9 mouse cellular contexts compared by ENCODE assay signal in genomic region chr15:82922052-82922451, GRCm38 (mm10).
DNase-seq lines count a peak whose midpoint lies in the region; ATAC-seq and TF ChIP-seq lines count a peak whose summit lies in the region.
"Had no signal": no experiment of that assay in that cellular context is flagged by ENCODE, and none has a peak within 500 bp of the region (broad histone marks: within the 10 kb centered on the region; RNA-seq: fewer than 3 reads in every experiment).

No protein-coding gene starts in this region.

- peak; percentile 5; the same call in 1 of the 2 replicates for TF ChIP-seq CTCF in forebrain, postnatal 0 days (IDR thresholded peaks at IDR 0.05; ENCODE audit: low read depth)

- H3K27ac ChIP-seq in forebrain, postnatal 0 days (ENCODE audit: low read depth, low read length) = peak overlapping the region; percentile 72
- H3K27ac ChIP-seq in lung, embryonic 15.5 days = peak overlapping the region; percentile 69
- H3K27ac ChIP-seq: macrophage had no signal

- WGBS in forebrain, postnatal 0 days = 11% methylated on average over 12 of the region's 12 CpGs
- 11% methylated on average over 12 of the region's 12 CpGs for WGBS in lung, embryonic 15.5 days

- ATAC-seq in CD4-positive, CD25-positive, alpha-beta regulatory T cell, adult 4 months = peak; percentile 17
- peak; percentile 81 for ATAC-seq in forebrain, postnatal 0 days
- ATAC-seq in lung, embryonic 15.5 days (ENCODE audit: borderline replicate concordance, extremely low read depth, low FRiP score, low TSS enrichment) = peak; percentile 80

- H3K27me3 ChIP-seq in forebrain, postnatal 0 days (ENCODE audit: insufficient read depth, low read length) = no peaks in the 10 kb centered on the region
- no peaks in the 10 kb centered on the region for H3K27me3 ChIP-seq in lung, embryonic 15.5 days

- H3K4me1 ChIP-seq in forebrain, postnatal 0 days (ENCODE audit: insufficient read depth) = peaks cover 55% of the 10 kb centered on the region
- peaks cover 78% of the 10 kb centered on the region for H3K4me1 ChIP-seq in lung, embryonic 15.5 days

- H3K36me3 ChIP-seq in forebrain, postnatal 0 days (ENCODE audit: insufficient read depth) = no peaks in the 10 kb centered on the region
- H3K36me3 ChIP-seq in lung, embryonic 15.5 days = no peaks in the 10 kb centered on the region

- H3K9ac ChIP-seq in forebrain, postnatal 0 days = peak overlapping the region; percentile 23
- H3K9ac ChIP-seq in lung, embryonic 15.5 days = no peak overlapping the region

- H3K9me3 ChIP-seq in forebrain, postnatal 0 days (ENCODE audit: low read length) = no peaks in the 10 kb centered on the region
- H3K9me3 ChIP-seq in lung, embryonic 15.5 days = no peaks in the 10 kb centered on the region

- no peak overlapping the region for H3K4me3 ChIP-seq in forebrain, postnatal 0 days (ENCODE audit: low read depth, low read length)
- no peak overlapping the region for H3K4me3 ChIP-seq in lung, embryonic 15.5 days

- intact Hi-C loops in heart, postnatal 25 days (cut with DNase I) = no loop called here

- H3K4me2 ChIP-seq in forebrain, postnatal 0 days (ENCODE audit: low read depth) = peak overlapping the region; percentile 22
- peak overlapping the region; percentile 40; the same call in 1 of the 2 replicates for H3K4me2 ChIP-seq in lung, embryonic 15.5 days

- DNase-seq in adrenal gland, postnatal 36 days = peak; percentile 87 to 92
- DNase-seq in forebrain, postnatal 0 days = peak; percentile 91
- peak; percentile 33 for DNase-seq in heart, postnatal 25 days (ENCODE audit: low spot score)
- peak; percentile 85 for DNase-seq in layer of hippocampus, adult 11-12 months (ENCODE audit: low spot score)
- peak; percentile 77 for DNase-seq in retina, postnatal 7 days (ENCODE audit: low read depth, low spot score)
- DNase-seq in embryo, embryonic 11 days = no peak

Comparison
In these comparisons a context has a peak if more than half of its experiments do, and no peak if none do; other contexts are left out.
1. ATAC-seq: peak in every context shown above with its lines; median percentile 81 in forebrain, postnatal 0 days; 80 in lung, embryonic 15.5 days; 17 in CD4-positive, CD25-positive, alpha-beta regulatory T cell, adult 4 months.